In the genomic region with DNA sequence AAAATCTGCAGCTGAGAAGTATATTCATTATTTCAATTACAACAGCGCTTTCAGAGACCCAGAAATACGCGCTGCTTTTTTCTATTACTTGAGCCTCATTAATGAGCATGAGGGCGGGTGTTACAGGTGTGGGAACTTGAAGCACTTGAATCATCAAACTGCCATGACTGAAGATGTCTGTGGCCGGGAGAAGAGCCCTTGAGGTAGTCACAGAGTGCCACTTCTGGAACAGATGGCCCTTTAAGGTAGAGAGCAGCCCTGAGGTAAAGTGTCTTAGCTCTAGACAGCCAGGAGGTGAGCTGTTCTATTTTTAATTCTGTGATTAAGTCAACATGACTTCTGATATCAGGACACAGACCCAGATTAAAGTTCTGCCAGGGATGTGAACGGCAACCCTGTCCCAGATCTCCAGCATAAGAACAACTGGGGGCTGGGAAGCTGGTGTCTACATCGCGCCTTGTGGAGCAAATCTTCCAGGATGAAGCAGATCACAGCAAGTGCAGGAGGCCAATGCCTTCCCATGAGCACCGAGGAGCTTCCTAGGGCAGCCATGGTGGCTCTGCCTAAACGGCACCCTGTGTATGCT, we compare ENCODE assay signal across 26 mouse cellular contexts.
DNase-seq lines count a peak whose midpoint lies in the region; ATAC-seq lines count a peak whose summit lies in the region.
"Had no signal": no experiment of that assay in that cellular context is flagged by ENCODE, and none has a peak within 500 bp of the region (broad histone marks: within the 10 kb centered on the region; RNA-seq: fewer than 3 reads in every experiment).

No protein-coding gene starts in this region.

- H3K4me1 ChIP-seq in heart, embryonic 16.5 days (ENCODE audit: control insufficient read depth, insufficient read depth, low read length): peaks cover 28% of the 10 kb centered on the region
- peaks cover 17% of the 10 kb centered on the region for H3K4me1 ChIP-seq in lung, embryonic 15.5 days
- H3K4me1 ChIP-seq: midbrain, embryonic 13.5 days had no signal

- 62% methylated on average over 10 of the region's 10 CpGs for WGBS in heart, embryonic 16.5 days
- 59% methylated on average over 10 of the region's 10 CpGs for WGBS in lung, embryonic 15.5 days

- no peak overlapping the region for H3K4me2 ChIP-seq in heart, embryonic 16.5 days (ENCODE audit: low read depth, low read length)
- no peak overlapping the region for H3K4me2 ChIP-seq in lung, embryonic 15.5 days
- H3K4me2 ChIP-seq: kidney, embryonic 15.5 days; limb, embryonic 12.5 days; midbrain, embryonic 13.5 days; neural tube, embryonic 12.5 days had no signal

- DNase-seq in gastrocnemius, postnatal 25 days: peak; percentile 49
- no peak for DNase-seq in gastrocnemius, postnatal 10 days
- no peak for DNase-seq in heart, postnatal 25 days (ENCODE audit: low spot score)
- DNase-seq in skeletal muscle tissue, adult 2 months (ENCODE audit: low read depth, low spot score): peak; percentile 80
- DNase-seq in retina, embryonic 14.5 days (ENCODE audit: low spot score): no peak
- DNase-seq: adrenal gland, postnatal 10 days; cerebellum, adult 11-12 months; cerebellum, postnatal 14 days; embryo, embryonic 11 days; kidney, postnatal 4 days; layer of hippocampus, adult 9-11 months; spleen, adult 18-20 months; thymus, postnatal 36 days had no signal

- H3K36me3 ChIP-seq in heart, embryonic 16.5 days (ENCODE audit: control insufficient read depth, insufficient read depth): peaks cover 3% of the 10 kb centered on the region
- H3K36me3 ChIP-seq in lung, embryonic 15.5 days: no peaks in the 10 kb centered on the region
- H3K36me3 ChIP-seq: G1E; midbrain, embryonic 13.5 days; neural tube, embryonic 12.5 days had no signal

- no peak overlapping the region for H3K9ac ChIP-seq in heart, embryonic 16.5 days (ENCODE audit: low read length)
- H3K9ac ChIP-seq in lung, embryonic 15.5 days: no peak overlapping the region
- H3K9ac ChIP-seq: kidney, embryonic 15.5 days; limb, embryonic 12.5 days; liver, embryonic 14.5 days; midbrain, embryonic 13.5 days; neural tube, embryonic 12.5 days had no signal

- H3K4me3 ChIP-seq in heart, embryonic 16.5 days (ENCODE audit: low read length): no peak overlapping the region
- H3K4me3 ChIP-seq in lung, embryonic 15.5 days: no peak overlapping the region
- H3K4me3 ChIP-seq: hindbrain, embryonic 10.5 days; kidney, embryonic 15.5 days; limb, embryonic 12.5 days; midbrain, embryonic 13.5 days; neural tube, embryonic 12.5 days had no signal

- H3K27me3 ChIP-seq in heart, embryonic 16.5 days (ENCODE audit: control insufficient read depth, insufficient read depth, low read length): no peaks in the 10 kb centered on the region
- H3K27me3 ChIP-seq in lung, embryonic 15.5 days: no peaks in the 10 kb centered on the region
- H3K27me3 ChIP-seq: kidney, embryonic 15.5 days; limb, embryonic 12.5 days; midbrain, embryonic 13.5 days; neural tube, embryonic 12.5 days had no signal

- peak overlapping the region; percentile 61; the same call in 1 of the 2 replicates for H3K27ac ChIP-seq in heart, embryonic 16.5 days (ENCODE audit: low read length)
- H3K27ac ChIP-seq in lung, embryonic 15.5 days: no peak overlapping the region
- H3K27ac ChIP-seq: hindbrain, embryonic 10.5 days; hindbrain, postnatal 0 days; kidney, embryonic 15.5 days; limb, embryonic 12.5 days; liver, embryonic 14.5 days; midbrain, embryonic 13.5 days; neural tube, embryonic 12.5 days had no signal

- H3K9me3 ChIP-seq in heart, embryonic 16.5 days (replicated peaks; ENCODE audit: control insufficient read depth, low read length): peaks cover 3% of the 10 kb centered on the region; the same call in 1 of the 2 replicates
- 0 out of 2 replicates have a peak, but pooled peaks cover 2% of the 10 kb centered on the region for H3K9me3 ChIP-seq in lung, embryonic 15.5 days
- H3K9me3 ChIP-seq: G1E; hindbrain, embryonic 10.5 days; midbrain, embryonic 13.5 days; neural tube, embryonic 12.5 days had no signal

- intact Hi-C loops in heart, postnatal 25 days (cut with DNase I): no loop called here

- 0 out of 2 replicates have a peak, but pooled peaks have one; percentile 29 for ATAC-seq in heart, embryonic 16.5 days (replicated peaks; ENCODE audit: extremely low read depth, insufficient read depth, low FRiP score)
- peak; percentile 79; the same call in 1 of the 2 replicates for ATAC-seq in lung, embryonic 15.5 days (ENCODE audit: borderline replicate concordance, extremely low read depth, low FRiP score, low TSS enrichment)
- ATAC-seq: activated CD4-positive, CD25-positive, alpha-beta regulatory T cell, adult 4 months; forebrain, embryonic 16.5 days; hindbrain, postnatal 0 days; intestine, postnatal 0 days; midbrain, embryonic 13.5 days had no signal

Comparison
In these comparisons a context has a peak if more than half of its experiments do, and no peak if none do; other contexts are left out.
1. DNase-seq: peak in gastrocnemius, postnatal 25 days (single experiment) and skeletal muscle tissue, adult 2 months (single experiment); none in gastrocnemius, postnatal 10 days (single experiment), heart, postnatal 25 days (single experiment) and retina, embryonic 14.5 days (single experiment).